Mouse (Mus musculus): ENCODE data around the gene Ankrd11. TPM values are rescaled to one million over a fixed set of nuclear protein-coding genes. Genes with fewer than 3 reads are reported as not detected.
"Not testable (repeated sequence)": the region's sequence is repeated elsewhere in the genome, so short reads cannot be mapped to it uniquely, and the experiment has no call there.

Ankrd11 gene
- polyA plus RNA-seq, 1 experiment from 2014 or later, result 46.5 TPM

GRCm38 (mm10) chr8:123036956-123037355 lies 5.1 kb downstream of the Ankrd11 start:
- Histone ChIP-seq H3K9ac (replicated peaks; ENCODE audit: low read depth) (no peak overlapping the region), H3K4me3 (ENCODE audit: low read depth, low read length) (no peak overlapping the region), H3K4me2 (replicated peaks; ENCODE audit: low read depth, low read length) (no peak overlapping the region), H3K9me3 (ENCODE audit: low read length) (no peaks in the 10 kb centered on the region), H3K36me3 (ENCODE audit: insufficient read depth, low read length) (no peaks in the 10 kb centered on the region), H3K27ac (ENCODE audit: low read length) (0 out of 2 replicates have a peak overlapping the region, but pooled peaks have one; percentile 15), H3K27me3 (replicated peaks; ENCODE audit: insufficient read depth, low read length) (no peaks in the 10 kb centered on the region), H3K4me1 (ENCODE audit: insufficient read depth, low read depth, low read length) (peaks cover 11% of the 10 kb centered on the region; the same call in 1 of the 2 replicates)
- no peak for ATAC-seq
- 26% methylated on average over 3 of the region's 3 CpGs for WGBS
- TF ChIP-seq EP300 (IDR thresholded peaks at IDR 0.05), result no peak
- TF ChIP-seq CTCF (IDR thresholded peaks at IDR 0.05), result no peak
- no peak for DNase-seq (ENCODE audit: low spot score)

- Histone ChIP-seq H3K9ac (replicated peaks; ENCODE audit: low read depth) (no peak overlapping the region), H3K9me3 (ENCODE audit: low read length) (no peaks in the 10 kb centered on the region), H3K36me3 (ENCODE audit: insufficient read depth, low read length) (no peaks in the 10 kb centered on the region), H3K27me3 (replicated peaks; ENCODE audit: insufficient read depth, low read length) (no peaks in the 10 kb centered on the region), H3K4me1 (ENCODE audit: insufficient read depth, low read depth, low read length) (peaks cover 6% of the 10 kb centered on the region; the same call in 1 of the 2 replicates), H3K4me2 (replicated peaks; ENCODE audit: low read depth, low read length) (no peak overlapping the region), H3K4me3 (ENCODE audit: low read depth, low read length) (no peak overlapping the region), H3K27ac (ENCODE audit: low read length) (no peak overlapping the region)
- no peak for ATAC-seq
- DNase-seq (ENCODE audit: low spot score), result no peak
- no peak for TF ChIP-seq EP300 (IDR thresholded peaks at IDR 0.05)
- no peak for TF ChIP-seq CTCF (IDR thresholded peaks at IDR 0.05)
- 50% methylated on average over 6 of the region's 6 CpGs for WGBS
Measured at GRCm38 (mm10) chr8:123034171-123034570, 7.9 kb downstream of the Ankrd11 start.

- H3K27me3 ChIP-seq (replicated peaks; ENCODE audit: insufficient read depth, low read length), result no peaks in the 10 kb centered on the region
- no peak for DNase-seq (ENCODE audit: low spot score)
- H3K9me3 ChIP-seq (ENCODE audit: low read length), result no peaks in the 10 kb centered on the region
- H3K27ac ChIP-seq (ENCODE audit: low read length), result no peak overlapping the region
- H3K4me3 ChIP-seq (ENCODE audit: low read depth, low read length), result no peak overlapping the region
- H3K4me2 ChIP-seq (replicated peaks; ENCODE audit: low read depth, low read length), result no peak overlapping the region
- no peak overlapping the region for H3K9ac ChIP-seq (replicated peaks; ENCODE audit: low read depth)
- peaks cover 6% of the 10 kb centered on the region; the same call in 1 of the 2 replicates for H3K4me1 ChIP-seq (ENCODE audit: insufficient read depth, low read depth, low read length)
- TF ChIP-seq CTCF (IDR thresholded peaks at IDR 0.05) (no peak), EP300 (IDR thresholded peaks at IDR 0.05) (no peak)
- no peak for ATAC-seq
- no peaks in the 10 kb centered on the region for H3K36me3 ChIP-seq (ENCODE audit: insufficient read depth, low read length)
Measured at GRCm38 (mm10) chr8:123033431-123033830, 8.6 kb downstream of the Ankrd11 start.

GRCm38 (mm10) chr8:123032730-123033129 lies 9.3 kb downstream of the Ankrd11 start:
- Histone ChIP-seq H3K4me1 (ENCODE audit: insufficient read depth, low read depth, low read length) (peaks cover 6% of the 10 kb centered on the region; the same call in 1 of the 2 replicates), H3K4me3 (ENCODE audit: low read depth, low read length) (no peak overlapping the region), H3K9ac (replicated peaks; ENCODE audit: low read depth) (no peak overlapping the region), H3K9me3 (ENCODE audit: low read length) (no peaks in the 10 kb centered on the region), H3K27me3 (replicated peaks; ENCODE audit: insufficient read depth, low read length) (no peaks in the 10 kb centered on the region), H3K36me3 (ENCODE audit: insufficient read depth, low read length) (no peaks in the 10 kb centered on the region), H3K4me2 (replicated peaks; ENCODE audit: low read depth, low read length) (no peak overlapping the region), H3K27ac (ENCODE audit: low read length) (no peak overlapping the region)
- peak; percentile 50 for DNase-seq (ENCODE audit: low spot score)
- no peak for TF ChIP-seq CTCF (IDR thresholded peaks at IDR 0.05)
- TF ChIP-seq EP300 (IDR thresholded peaks at IDR 0.05), result no peak
- ATAC-seq, result no peak

- TF ChIP-seq EP300 (IDR thresholded peaks at IDR 0.05) (no peak), CTCF (IDR thresholded peaks at IDR 0.05) (no peak)
- peaks cover 6% of the 10 kb centered on the region; the same call in 1 of the 2 replicates for H3K4me1 ChIP-seq (ENCODE audit: insufficient read depth, low read depth, low read length)
- WGBS, result 68% methylated on average over 7 of the region's 7 CpGs
- no peaks in the 10 kb centered on the region for H3K27me3 ChIP-seq (replicated peaks; ENCODE audit: insufficient read depth, low read length)
- no peak overlapping the region for H3K4me3 ChIP-seq (ENCODE audit: low read depth, low read length)
- H3K9ac ChIP-seq (replicated peaks; ENCODE audit: low read depth), result no peak overlapping the region
- no peak for ATAC-seq
- no peaks in the 10 kb centered on the region for H3K9me3 ChIP-seq (ENCODE audit: low read length)
- DNase-seq (ENCODE audit: low spot score), result no peak
- no peaks in the 10 kb centered on the region for H3K36me3 ChIP-seq (ENCODE audit: insufficient read depth, low read length)
- no peak overlapping the region for H3K4me2 ChIP-seq (replicated peaks; ENCODE audit: low read depth, low read length)
- no peak overlapping the region for H3K27ac ChIP-seq (ENCODE audit: low read length)
Measured at GRCm38 (mm10) chr8:123031321-123031978, 10.6 kb downstream of the Ankrd11 start.

- not testable (repeated sequence) for H3K4me1 ChIP-seq (ENCODE audit: insufficient read depth, low read depth, low read length); H3K36me3 ChIP-seq (ENCODE audit: insufficient read depth, low read length); H3K4me2 ChIP-seq (replicated peaks; ENCODE audit: low read depth, low read length); H3K9ac ChIP-seq (replicated peaks; ENCODE audit: low read depth); H3K9me3 ChIP-seq (ENCODE audit: low read length); H3K4me3 ChIP-seq (ENCODE audit: low read depth, low read length); DNase-seq (ENCODE audit: low spot score); ATAC-seq; H3K27ac ChIP-seq (ENCODE audit: low read length); H3K27me3 ChIP-seq (replicated peaks; ENCODE audit: insufficient read depth, low read length)
- WGBS, result 78% methylated on average over 4 of the region's 5 CpGs
Measured at GRCm38 (mm10) chr8:123030091-123030490, 12.0 kb downstream of the Ankrd11 start.
